Mouse (Mus musculus) olfactory bulb, adult 2 months (tissue): ENCODE results near the gene Gm10197.

Source experiments
- CTCF ChIP-seq: fragments of 200-500 bp; IDR thresholded peaks from 2 replicates; pipeline ENCODE4 v1.5.1; 2012; ENCODE audit warnings: low read depth, mild to moderate bottlenecking, low read length, moderate library complexity; ENCODE audit not compliant: insufficient read depth
- POLR2A ChIP-seq: fragments of 200-500 bp; IDR thresholded peaks from 2 replicates; pipeline ENCODE4 v1.6.1; 2012; ENCODE audit warnings: mild to moderate bottlenecking, low read depth, low read length, moderate library complexity; ENCODE audit not compliant: insufficient read depth

DNA sequence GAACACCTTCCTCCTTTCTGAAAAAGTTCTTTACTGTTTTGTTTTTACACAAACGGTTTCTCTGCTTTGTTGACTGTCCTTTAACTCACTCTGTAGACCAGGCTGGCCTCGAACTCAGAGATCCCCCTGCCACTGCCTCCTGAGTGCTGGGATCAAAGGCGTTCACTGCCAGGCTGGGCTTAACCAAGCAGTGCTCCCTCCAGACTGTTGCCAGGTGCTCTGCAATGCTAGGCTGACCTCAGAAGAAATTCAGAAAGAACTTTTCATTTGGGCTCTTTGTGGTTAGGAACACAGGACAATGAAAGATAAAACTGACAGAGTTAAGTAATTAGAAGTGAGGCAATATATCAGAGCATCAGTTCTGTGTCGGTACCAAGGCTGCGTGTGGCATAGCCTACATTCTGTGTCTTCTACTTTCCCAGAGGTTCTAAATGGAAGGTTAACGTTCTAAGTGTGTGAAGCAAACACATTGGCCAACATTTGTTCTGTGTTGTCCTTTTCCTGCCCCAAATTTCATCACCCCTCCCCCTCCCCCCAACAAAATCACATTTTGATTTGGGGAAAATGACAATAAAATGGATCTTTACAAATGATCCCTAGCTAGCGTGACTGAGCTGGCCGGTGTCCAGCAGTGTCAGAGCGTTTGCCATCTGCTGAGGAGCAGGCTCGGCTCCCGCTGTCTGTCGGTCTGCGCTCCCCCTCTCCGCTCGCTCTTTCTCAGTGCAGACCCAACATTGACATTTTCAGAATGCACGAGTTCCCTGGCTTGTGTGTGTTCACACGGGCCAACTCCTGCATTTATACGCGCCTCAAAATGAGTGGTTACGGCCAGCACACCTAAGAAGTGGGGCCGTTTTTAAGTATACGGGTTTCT is 12.2 kb downstream of the Gm10197 start:
- TF ChIP-seq CTCF: no peak
- no peak for TF ChIP-seq POLR2A
